Mouse (Mus musculus) mouse embryonic stem cell (cell line): ENCODE results near the gene Nfyb.

Experiments used
- in situ Hi-C, 2 experiments: fragments of 300-500 bp; cut with MboI; formaldehyde crosslinking; loops; 1 replicate in 1 of 2; 3 replicates in 1 of 2; pipeline ENCODE4 v1.14.3; 2019 to 2020; ENCODE audit warnings: low sequenced_read_pairs in 2 of 2, low pct_unique_long_range_greater_than_20kb in 1 of 2, mixed read lengths in 1 of 2; ENCODE audit not compliant: unreplicated experiment in 1 of 2

Gene Nfyb

DNA sequence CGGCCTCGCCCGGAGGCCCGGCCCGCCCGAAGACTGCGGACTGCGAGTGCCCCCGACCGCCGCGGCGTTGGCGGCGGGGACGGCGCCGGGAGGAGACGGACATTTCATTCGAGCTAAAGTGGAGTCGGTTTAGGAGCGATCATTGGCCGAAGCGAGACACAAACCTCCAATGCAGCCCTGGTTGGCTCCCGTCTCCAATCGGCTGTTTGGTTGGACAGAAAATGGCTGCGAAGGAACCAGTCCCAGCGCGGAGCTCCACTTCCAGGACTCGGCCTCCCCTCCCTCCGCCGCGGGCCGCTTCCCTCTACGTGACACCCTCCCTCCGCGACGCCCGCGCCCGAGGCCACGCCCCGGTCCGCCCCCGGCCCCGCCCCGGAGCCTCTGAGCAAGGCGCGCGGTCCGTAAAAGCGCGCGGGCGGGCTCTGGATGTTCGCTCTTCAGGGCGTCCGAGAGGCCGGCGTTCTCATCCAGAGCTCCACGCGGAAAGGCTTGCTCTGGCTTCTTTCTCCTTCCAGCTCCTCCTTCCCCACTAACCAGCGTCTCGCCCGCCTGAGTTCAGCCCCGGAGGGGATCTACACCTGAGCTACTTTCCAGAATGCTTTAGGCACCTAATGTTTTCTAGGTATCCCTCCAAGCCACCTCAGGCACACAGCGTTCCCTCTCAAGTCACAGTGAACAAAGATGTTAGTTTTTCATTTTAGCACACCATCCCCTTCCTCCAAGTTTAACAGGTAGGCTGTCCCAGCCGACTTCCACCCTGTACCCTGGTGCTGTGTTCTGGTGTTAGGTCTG is at the start of gene Nfyb:
TSS of gene Nfyb (minus strand) at position 305 of the 792 bp plus-strand sequence.
- in situ Hi-C loops, result no loop called here

DNA sequence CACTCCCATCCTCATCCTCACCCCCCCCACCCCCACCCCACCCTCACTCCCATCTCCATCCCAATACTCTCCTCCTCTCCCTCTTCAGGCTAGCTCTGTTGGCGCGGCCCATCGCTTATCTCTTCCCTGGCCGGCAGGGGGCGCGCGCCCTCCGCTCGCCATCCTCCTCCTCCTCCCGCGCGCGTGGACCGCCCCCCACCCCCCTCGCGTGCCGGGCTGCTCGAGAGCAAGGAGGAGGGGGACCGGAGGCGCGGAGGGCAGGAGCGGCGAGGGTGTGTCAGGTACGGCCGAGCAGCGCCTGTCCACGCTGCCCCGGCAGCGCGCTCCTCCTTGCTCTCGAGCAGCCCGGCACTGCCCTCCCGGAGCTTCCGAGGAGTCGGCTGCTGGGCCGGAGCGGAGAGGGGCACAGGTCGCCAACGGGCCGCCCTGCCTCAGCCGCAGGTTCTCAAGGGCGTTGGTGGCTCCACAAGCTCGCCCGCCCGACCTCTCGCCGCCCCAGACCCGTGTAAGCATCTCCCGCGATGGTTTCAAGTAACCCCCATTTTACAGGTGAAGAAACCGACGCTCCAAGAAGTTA is 48.0 kb upstream of the Nfyb start:
- in situ Hi-C loops, result loop anchor here (5.0 to 25.0 kb wide), 4 partner anchors 45 to 375 kb away; no protein-coding TSS in a partner anchor

DNA sequence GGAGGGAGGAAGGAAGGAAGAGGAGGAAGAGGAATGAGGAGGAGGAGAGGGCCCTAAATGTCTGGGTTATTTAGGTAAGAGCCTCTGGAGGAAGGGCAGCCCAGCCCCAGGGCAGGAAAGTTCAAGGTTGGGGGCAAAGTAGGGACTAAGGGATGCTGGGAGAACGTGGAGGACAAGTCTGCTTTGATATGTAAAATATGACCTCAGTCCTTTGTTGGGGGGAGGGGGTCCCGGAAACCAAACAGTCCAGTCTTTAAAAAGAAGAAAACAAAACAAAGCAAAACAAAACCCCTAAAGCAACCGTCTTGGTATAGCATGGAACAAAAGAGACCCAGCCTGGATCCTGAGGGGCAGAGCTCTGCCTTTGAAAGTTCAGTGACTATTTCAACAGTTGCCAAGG is 45.4 kb upstream of the Nfyb start:
- in situ Hi-C loops, result loop anchor here in 1 of 2 experiments (25.0 kb wide), 1 partner anchor 378 kb away; no protein-coding TSS in a partner anchor

DNA sequence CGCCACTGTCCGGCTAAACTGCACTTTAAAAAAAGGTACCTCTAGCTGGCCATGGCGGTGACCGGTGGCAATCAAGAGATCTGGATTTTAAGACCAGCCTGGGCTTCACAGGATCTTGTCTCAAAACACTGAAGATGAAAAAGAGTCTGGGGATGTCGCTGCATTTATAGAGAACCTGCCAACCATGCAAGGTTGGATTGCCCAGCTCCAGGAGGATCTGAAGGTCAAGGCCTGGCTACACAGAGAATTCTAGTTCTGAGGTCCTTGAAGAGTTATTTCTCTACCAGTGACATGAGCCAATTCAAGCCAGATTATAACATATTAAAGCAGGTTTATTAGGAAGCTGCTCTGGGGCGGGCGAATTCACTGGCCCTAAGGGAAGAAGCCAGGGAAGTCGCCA is 44.9 kb upstream of the Nfyb start:
- in situ Hi-C loops, result loop anchor here in 1 of 2 experiments (25.0 kb wide), 1 partner anchor 378 kb away; no protein-coding TSS in a partner anchor

DNA sequence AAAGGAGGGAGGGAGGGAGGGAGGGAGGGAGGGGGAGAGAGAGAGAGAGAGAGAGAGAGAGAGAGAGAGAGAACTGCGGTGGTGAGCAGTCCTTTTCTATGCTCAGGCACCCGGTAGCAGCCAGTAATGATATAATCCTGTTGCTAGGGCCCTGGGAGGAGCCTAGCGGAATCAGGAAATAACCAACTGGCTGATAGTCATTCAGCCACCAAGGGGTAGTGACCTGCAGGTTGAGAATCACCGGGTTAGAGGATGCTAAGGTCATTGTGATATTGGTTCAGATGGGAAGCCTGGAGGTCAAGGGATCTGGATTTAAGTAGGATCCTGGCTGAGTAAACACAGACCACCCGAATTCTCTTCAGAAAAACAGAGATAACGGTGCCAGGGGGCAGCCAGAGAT is 44.2 kb upstream of the Nfyb start:
- in situ Hi-C loops, result loop anchor here in 1 of 2 experiments (25.0 kb wide), 1 partner anchor 379 kb away; no protein-coding TSS in a partner anchor

DNA sequence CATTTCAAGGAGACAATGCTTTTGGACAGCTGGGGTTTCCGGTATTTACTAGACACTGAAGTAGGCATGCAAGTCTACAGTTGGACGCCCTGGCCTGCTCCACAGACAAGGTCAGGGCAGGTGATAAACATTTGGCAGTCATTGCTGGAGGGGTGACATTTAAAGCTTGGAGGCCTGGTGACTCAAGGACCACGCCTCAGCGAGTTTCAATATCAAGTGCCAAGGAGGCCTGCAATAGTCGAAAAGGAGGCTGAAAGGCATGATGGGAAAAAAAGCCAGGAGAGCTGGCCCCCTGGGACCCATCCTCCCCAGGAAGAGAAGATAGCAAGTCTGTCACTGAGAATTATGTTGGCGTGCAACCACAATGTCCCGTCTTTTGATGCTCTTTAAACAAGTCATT is 43.3 kb upstream of the Nfyb start:
- in situ Hi-C loops, result loop anchor here in 1 of 2 experiments (25.0 kb wide), 1 partner anchor 380 kb away; no protein-coding TSS in a partner anchor

DNA sequence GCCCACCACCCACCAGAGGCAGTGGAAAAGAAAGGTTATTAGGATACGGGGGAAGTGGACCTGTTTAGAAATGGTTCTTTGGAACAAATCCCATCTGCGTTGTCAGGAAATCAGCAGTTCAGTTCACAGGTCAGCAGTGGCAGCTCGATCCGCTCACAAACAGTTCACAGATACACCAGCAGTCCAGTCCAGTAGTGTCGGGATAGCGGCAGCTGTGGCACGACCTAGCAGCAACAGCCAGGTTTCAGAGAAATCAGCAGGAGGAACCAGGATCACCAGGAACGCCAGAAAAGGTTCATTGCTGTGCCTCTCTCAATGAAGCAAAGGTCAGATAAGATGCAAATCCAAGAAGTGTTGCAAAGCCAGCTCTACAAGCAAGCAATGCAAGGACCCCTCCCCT is 42.5 kb upstream of the Nfyb start:
- in situ Hi-C loops, result loop anchor here in 1 of 2 experiments (25.0 kb wide), 1 partner anchor 381 kb away; no protein-coding TSS in a partner anchor

DNA sequence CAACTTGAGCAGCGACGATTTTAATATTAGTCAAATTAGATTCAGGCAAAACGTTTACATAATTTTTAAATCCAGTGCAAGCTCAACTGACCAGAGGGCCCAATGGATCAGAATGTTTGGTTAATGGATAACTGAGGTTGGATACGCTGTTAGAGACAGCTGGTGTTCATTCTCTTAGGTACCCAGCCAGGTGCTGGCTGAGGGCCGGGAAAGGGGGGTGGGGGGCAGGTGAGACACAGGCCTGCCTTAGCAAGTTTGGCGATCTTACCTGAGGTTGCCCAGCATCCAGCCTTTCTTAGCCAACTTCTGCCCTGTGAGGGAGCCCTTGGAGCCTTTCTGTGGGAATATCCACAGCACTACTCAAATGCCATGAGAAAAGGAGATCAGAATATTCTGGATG is 41.2 kb upstream of the Nfyb start:
- in situ Hi-C loops, result loop anchor here in 1 of 2 experiments (25.0 kb wide), 1 partner anchor 382 kb away; no protein-coding TSS in a partner anchor

DNA sequence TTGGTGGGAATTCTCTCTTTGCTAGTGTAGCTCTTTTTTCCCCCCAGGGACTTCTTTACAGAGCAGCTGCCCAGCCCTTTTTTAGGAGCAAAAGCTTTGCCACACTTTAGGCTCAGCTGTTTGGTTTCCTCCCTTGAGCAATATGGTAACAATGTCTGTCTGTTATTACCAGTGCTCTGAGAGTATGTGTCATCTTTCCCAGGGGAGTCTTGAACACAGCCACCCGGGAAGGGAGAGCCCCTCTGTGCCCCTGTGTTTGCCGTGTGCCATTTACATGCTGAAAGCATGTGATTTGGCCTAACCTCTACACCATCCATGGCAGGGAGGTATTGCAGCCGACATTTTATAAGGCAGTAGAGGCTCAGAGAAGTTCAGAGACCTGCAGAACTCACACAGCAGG is 40.5 kb upstream of the Nfyb start:
- in situ Hi-C loops, result loop anchor here in 1 of 2 experiments (25.0 kb wide), 1 partner anchor 383 kb away; no protein-coding TSS in a partner anchor

DNA sequence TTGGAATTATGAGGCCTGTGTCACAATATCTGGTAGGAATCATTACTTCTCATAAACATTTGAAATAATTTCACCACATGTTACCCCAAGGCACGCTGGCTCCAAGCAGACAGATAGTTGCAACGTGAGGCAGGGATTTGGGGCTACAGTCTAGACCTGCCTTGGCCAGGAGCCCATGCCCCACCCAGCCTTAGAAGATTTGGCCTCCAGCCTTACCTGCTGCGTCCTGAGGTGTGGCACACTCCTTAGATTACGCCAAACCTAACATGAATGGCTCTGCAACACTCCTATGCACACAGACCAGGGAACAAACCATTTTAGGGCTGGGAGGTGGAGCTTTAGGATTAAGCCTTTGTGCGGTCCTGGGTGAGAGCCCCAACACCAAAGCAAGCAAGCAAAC is 36.1 kb upstream of the Nfyb start:
- in situ Hi-C loops, result loop anchor here in 1 of 2 experiments (25.0 kb wide), 1 partner anchor 387 kb away; no protein-coding TSS in a partner anchor

DNA sequence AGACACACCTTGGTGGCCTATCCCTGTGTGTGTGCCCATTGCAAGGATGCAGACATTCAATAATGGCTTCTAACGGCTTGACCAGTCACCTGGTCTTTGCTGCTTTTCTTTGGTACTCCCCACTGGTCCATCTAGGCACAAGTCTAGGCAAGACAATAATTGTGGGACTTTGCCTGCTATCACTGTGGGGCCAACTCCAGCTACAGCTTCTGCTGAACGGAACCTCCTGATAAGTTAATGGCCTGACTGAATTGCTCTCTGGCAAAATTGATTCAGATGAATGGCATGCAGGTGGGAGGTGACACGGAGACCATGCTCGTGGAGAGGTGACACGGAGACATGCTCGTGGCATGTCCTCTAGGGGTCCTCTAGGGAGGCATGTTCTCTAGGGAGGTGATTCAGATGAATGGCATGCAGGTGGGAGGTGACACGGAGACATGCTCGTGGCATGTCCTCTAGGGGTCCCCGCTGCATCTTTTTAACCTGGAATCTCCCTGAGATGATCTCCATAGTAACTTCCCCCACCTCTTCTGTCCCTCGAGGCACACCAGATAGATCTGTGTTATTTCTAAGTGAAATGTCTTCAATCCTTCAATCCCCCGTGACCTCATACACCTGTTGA is 34.5 kb upstream of the Nfyb start:
- in situ Hi-C loops, result loop anchor here in 1 of 2 experiments (10.0 kb wide), 1 partner anchor 134 kb away; no protein-coding TSS in a partner anchor

DNA sequence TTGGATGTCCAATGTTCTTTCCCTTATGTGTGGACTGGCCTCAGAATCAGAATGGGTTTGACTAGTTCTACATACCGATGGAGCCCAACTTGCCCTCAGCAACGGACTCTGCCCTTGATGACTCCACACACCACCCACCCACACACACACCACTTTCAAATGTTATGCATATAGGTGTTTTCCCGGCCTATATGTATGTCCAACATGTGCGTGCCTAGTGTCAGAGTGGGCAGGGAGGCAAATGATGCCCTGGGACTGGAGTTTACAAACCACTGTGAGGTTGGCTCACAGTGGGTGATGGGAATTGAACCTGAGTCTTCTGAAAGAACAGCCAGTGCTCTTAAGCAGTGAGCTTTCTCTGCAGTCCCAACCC is 33.2 kb upstream of the Nfyb start:
- in situ Hi-C loops, result loop anchor here in 1 of 2 experiments (10.0 kb wide), 1 partner anchor 132 kb away; no protein-coding TSS in a partner anchor

DNA sequence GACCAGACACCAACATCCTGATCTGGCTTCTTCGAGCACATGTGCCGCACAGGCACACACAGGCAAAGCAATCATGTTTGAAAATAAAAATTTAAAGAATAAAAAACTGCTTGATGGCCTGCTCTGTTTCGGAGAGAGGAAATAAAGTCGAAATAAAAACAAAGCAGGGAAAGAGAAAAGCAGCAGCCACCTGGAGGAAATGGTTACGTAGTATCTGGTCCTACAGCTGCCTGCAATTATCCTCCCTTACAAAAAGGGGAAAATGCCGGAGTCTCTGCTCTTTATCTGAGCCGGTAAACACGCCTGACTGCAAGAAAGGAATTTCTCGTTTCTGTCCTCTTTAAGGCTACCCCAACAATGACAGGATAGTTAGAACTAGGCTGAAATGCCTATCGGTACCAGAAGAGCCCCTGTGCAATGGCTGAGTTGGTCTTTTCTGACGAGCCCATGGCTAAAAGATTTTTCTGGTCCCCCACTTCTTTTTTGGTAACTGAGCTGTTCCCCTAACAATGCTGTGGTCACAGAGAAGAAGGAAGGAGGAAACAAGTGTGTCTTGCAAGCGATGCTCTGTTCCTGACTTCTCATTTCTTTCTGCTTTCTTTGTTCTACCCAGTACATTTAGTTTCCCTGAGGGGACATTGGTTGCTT is 32.7 kb upstream of the Nfyb start:
- in situ Hi-C loops, result loop anchor here in 1 of 2 experiments (10.0 kb wide), 1 partner anchor 132 kb away; no protein-coding TSS in a partner anchor

DNA sequence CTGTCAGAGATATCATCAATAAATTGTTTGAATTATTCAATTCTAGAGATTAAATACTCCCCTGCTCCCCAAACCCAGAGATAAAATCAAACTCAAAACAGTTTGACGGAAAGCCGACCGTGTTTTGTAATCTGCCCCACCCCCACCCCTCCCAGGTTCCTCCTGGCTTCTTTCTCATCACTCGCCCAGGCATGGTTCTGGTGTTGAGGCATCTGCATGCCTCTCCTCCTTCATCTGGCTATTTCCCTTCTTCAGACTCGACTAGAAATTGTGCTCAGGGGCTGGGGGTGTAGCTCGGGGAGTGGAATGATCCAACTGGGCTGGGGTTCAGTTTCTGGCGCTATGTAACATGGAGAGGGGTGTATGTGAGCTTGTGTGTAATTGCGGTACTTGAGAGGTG is 31.8 kb upstream of the Nfyb start:
- in situ Hi-C loops, result loop anchor here in 1 of 2 experiments (10.0 kb wide), 1 partner anchor 131 kb away; no protein-coding TSS in a partner anchor

DNA sequence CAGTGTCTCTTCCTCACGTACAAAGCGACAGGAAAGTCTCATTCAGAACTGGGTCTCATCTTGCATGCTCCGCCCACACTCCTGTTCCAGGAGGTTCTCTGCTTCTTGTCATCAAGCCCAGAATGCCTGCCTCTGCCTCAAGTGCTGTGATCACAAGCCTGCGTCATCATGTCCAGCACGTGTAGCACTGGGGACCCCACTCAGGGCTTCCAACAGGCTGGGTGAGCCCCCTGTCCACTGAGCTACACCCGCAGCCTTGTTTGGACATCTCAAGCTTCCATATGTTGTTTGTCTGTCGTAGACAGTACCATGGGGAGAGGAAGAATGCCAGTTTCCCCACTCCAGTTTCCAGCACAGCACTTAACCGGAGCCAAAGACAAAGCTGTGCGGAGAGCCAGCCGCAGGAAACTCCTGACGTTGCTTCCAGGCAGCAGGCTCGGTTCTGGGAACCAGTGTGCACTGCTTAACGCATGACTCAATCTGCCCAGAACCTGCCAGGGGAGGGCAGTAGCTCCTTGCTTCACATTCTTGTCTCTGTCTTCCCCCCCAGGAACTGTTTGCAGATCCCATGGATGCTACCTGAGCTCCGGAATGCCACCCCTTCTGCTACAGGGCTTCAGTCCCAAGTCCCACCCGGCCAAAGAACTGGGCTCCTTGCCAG is 31.3 kb upstream of the Nfyb start:
- in situ Hi-C loops, result loop anchor here in 1 of 2 experiments (10.0 kb wide), 1 partner anchor 130 kb away; no protein-coding TSS in a partner anchor

DNA sequence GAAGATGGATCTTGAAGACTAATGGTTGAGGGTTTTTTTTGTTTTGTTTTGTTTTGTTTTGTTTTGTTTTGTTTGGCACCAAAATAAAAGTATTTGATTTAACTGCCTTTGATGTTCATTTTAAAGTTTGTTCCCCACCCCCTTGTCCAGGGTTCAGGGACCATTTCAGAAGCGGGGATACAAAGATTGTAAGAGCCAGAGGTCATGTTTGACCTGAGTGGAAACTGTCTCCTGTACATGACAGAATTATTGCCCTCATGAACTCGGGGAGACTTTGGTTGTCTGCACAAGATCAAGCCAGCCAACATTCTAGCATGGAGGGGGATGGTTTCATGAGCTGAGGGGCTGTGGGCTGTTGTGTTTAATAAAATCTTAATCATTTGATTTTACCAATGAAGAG is 28.4 kb upstream of the Nfyb start:
- in situ Hi-C loops, result loop anchor here (5.0 to 10.0 kb wide), 2 partner anchors 125 to 128 kb away; no protein-coding TSS in a partner anchor

DNA sequence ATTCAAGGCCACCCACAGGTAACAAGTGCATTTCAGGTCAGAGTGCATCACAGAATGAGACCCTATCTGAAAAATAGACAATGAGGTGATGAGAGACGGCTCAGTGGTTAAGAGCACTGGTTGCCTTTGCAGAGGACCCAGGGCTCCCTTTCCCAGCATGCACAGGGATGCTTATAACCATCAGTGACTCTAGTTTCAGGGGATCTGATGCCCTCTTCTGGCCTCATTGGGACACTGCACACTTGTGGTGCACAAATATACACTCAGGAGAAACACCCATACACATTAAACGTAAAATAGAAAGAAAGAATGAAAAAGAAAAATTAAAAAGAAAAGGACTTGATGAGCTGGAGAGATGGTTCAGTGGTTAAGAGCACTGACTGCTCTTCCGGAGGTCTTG is 27.8 kb upstream of the Nfyb start:
- in situ Hi-C loops, result loop anchor here (5.0 to 10.0 kb wide), 2 partner anchors 124 to 127 kb away; no protein-coding TSS in a partner anchor
